Mouse (Mus musculus) liver, adult 2 months (tissue): ENCODE measurements around the gene Mex3b.

Experiments
- CTCF ChIP-seq: fragments of 200-500 bp; IDR thresholded peaks from 2 replicates; pipeline ENCODE4 v1.5.1; 2011; ENCODE audit warnings: low read depth, low read length, control low read depth
- POLR2A ChIP-seq: fragments of 200-500 bp; IDR thresholded peaks from 2 replicates; pipeline ENCODE4 v1.6.1; 2011; ENCODE audit warnings: low read length, control low read depth; ENCODE audit not compliant: insufficient read depth; ENCODE audit errors: extremely low read depth

DNA sequence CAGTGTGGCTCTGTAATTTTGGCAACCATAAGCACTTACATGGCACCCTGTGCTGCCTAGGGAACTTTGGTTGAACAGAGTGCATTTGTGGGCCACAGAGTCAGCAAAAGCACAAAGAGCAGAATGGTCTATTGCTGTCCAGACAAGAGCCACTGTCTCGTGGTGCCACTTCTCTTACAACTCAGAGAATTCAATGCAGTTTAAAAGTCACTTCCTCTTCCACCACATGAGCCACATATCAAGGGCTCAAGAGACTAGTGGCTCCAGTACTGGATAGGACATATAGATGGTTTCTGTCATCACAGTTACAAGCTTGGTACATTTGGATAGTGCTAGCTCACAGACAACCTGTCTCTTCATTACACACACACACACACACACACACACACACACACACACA, 28.7 kb upstream of the Mex3b start:
- TF ChIP-seq CTCF: no peak
- TF ChIP-seq POLR2A: no peak
